Mouse (Mus musculus): Measurements from ENCODE around the gene Madd. TPM values are rescaled to one million over a fixed set of nuclear protein-coding genes. Genes with fewer than 3 reads are reported as not detected.
A peak's percentile ranks its signal among the peaks of the same experiment; 100 is the strongest.
"Not testable (repeated sequence)": the region's sequence is repeated elsewhere in the genome, so short reads cannot be mapped to it uniquely, and the experiment has no call there.

The Madd gene
- polyA plus RNA-seq, 1 experiment from 2014 or later, result 3.1 TPM

- no peak for ATAC-seq
- Histone ChIP-seq H3K9me3 (ENCODE audit: control insufficient read depth) (no peaks in the 10 kb centered on the region), H3K9ac (ENCODE audit: low read depth, low read length) (no peak overlapping the region), H3K4me1 (replicated peaks; ENCODE audit: control insufficient read depth, insufficient read depth, low read length) (0 out of 2 replicates have a peak, but pooled peaks cover 3% of the 10 kb centered on the region), H3K36me3 (ENCODE audit: control insufficient read depth, insufficient read depth) (no peaks in the 10 kb centered on the region), H3K27ac (ENCODE audit: low read depth, low read length) (no peak overlapping the region), H3K4me2 (replicated peaks; ENCODE audit: low read depth) (no peak overlapping the region), H3K27me3 (replicated peaks; ENCODE audit: control insufficient read depth, insufficient read depth, low read length) (no peaks in the 10 kb centered on the region; the same call in none of the 2 replicates), H3K4me3 (ENCODE audit: low read depth, low read length) (no peak overlapping the region)
- WGBS, result 77% methylated on average over 6 of the region's 6 CpGs
- TF ChIP-seq CTCF (IDR thresholded peaks at IDR 0.05; ENCODE audit: low read depth), result no peak
Observed at GRCm38 (mm10) chr2:91113852-91114251, 69.8 kb downstream of the Madd start.

GRCm38 (mm10) chr2:91113334-91113733 is 70.3 kb downstream of the Madd start:
- Histone ChIP-seq H3K36me3 (ENCODE audit: control insufficient read depth, insufficient read depth) (no peaks in the 10 kb centered on the region), H3K4me2 (replicated peaks; ENCODE audit: low read depth) (no peak overlapping the region), H3K4me1 (replicated peaks; ENCODE audit: control insufficient read depth, insufficient read depth, low read length) (0 out of 2 replicates have a peak, but pooled peaks cover 3% of the 10 kb centered on the region), H3K9me3 (ENCODE audit: control insufficient read depth) (no peaks in the 10 kb centered on the region), H3K9ac (ENCODE audit: low read depth, low read length) (no peak overlapping the region), H3K27me3 (replicated peaks; ENCODE audit: control insufficient read depth, insufficient read depth, low read length) (no peaks in the 10 kb centered on the region; the same call in none of the 2 replicates), H3K27ac (ENCODE audit: low read depth, low read length) (no peak overlapping the region), H3K4me3 (ENCODE audit: low read depth, low read length) (no peak overlapping the region)
- TF ChIP-seq CTCF (IDR thresholded peaks at IDR 0.05; ENCODE audit: low read depth), result no peak
- 76% methylated on average over 10 of the region's 10 CpGs for WGBS
- ATAC-seq, result no peak

GRCm38 (mm10) chr2:91112491-91112890 is 71.1 kb downstream of the Madd start:
- no peak overlapping the region for H3K4me2 ChIP-seq (replicated peaks; ENCODE audit: low read depth)
- H3K4me3 ChIP-seq (ENCODE audit: low read depth, low read length), result no peak overlapping the region
- no peak overlapping the region for H3K9ac ChIP-seq (ENCODE audit: low read depth, low read length)
- H3K27me3 ChIP-seq (replicated peaks; ENCODE audit: control insufficient read depth, insufficient read depth, low read length), result no peaks in the 10 kb centered on the region; the same call in 1 of the 2 replicates
- H3K9me3 ChIP-seq (ENCODE audit: control insufficient read depth), result no peaks in the 10 kb centered on the region
- no peaks in the 10 kb centered on the region for H3K36me3 ChIP-seq (ENCODE audit: control insufficient read depth, insufficient read depth)
- ATAC-seq, result no peak
- H3K4me1 ChIP-seq (replicated peaks; ENCODE audit: control insufficient read depth, insufficient read depth, low read length), result 0 out of 2 replicates have a peak, but pooled peaks cover 3% of the 10 kb centered on the region
- no peak overlapping the region for H3K27ac ChIP-seq (ENCODE audit: low read depth, low read length)
- WGBS, result 31% methylated on average over 4 of the region's 4 CpGs
- TF ChIP-seq CTCF (IDR thresholded peaks at IDR 0.05; ENCODE audit: low read depth), result no peak

- H3K4me1 ChIP-seq (replicated peaks; ENCODE audit: control insufficient read depth, insufficient read depth, low read length); H3K4me3 ChIP-seq (ENCODE audit: low read depth, low read length); H3K36me3 ChIP-seq (ENCODE audit: control insufficient read depth, insufficient read depth); H3K9ac ChIP-seq (ENCODE audit: low read depth, low read length); H3K4me2 ChIP-seq (replicated peaks; ENCODE audit: low read depth); H3K27ac ChIP-seq (ENCODE audit: low read depth, low read length); ATAC-seq; H3K9me3 ChIP-seq (ENCODE audit: control insufficient read depth); H3K27me3 ChIP-seq (replicated peaks; ENCODE audit: control insufficient read depth, insufficient read depth, low read length): not testable (repeated sequence)
- WGBS, result 92% methylated on average over 3 of the region's 3 CpGs
Observed at GRCm38 (mm10) chr2:91111832-91112231, 71.8 kb downstream of the Madd start.

- 0 out of 2 replicates have a peak, but pooled peaks cover 3% of the 10 kb centered on the region for H3K4me1 ChIP-seq (replicated peaks; ENCODE audit: control insufficient read depth, insufficient read depth, low read length)
- 77% methylated on average over 6 of the region's 6 CpGs for WGBS
- no peaks in the 10 kb centered on the region for H3K27me3 ChIP-seq (replicated peaks; ENCODE audit: control insufficient read depth, insufficient read depth, low read length)
- H3K9ac ChIP-seq (ENCODE audit: low read depth, low read length), result no peak overlapping the region
- H3K4me3 ChIP-seq (ENCODE audit: low read depth, low read length), result no peak overlapping the region
- H3K4me2 ChIP-seq (replicated peaks; ENCODE audit: low read depth), result no peak overlapping the region
- H3K27ac ChIP-seq (ENCODE audit: low read depth, low read length), result no peak overlapping the region
- ATAC-seq, result no peak
- H3K36me3 ChIP-seq (ENCODE audit: control insufficient read depth, insufficient read depth), result no peaks in the 10 kb centered on the region
- H3K9me3 ChIP-seq (ENCODE audit: control insufficient read depth), result no peaks in the 10 kb centered on the region
- TF ChIP-seq CTCF (IDR thresholded peaks at IDR 0.05; ENCODE audit: low read depth), result peak; percentile 24
Observed at GRCm38 (mm10) chr2:91110429-91110828, 73.2 kb downstream of the Madd start.

GRCm38 (mm10) chr2:91109807-91110385 is 73.7 kb downstream of the Madd start:
- Histone ChIP-seq H3K4me3 (ENCODE audit: low read depth, low read length) (no peak overlapping the region), H3K9ac (ENCODE audit: low read depth, low read length) (no peak overlapping the region), H3K27me3 (replicated peaks; ENCODE audit: control insufficient read depth, insufficient read depth, low read length) (no peaks in the 10 kb centered on the region), H3K36me3 (ENCODE audit: control insufficient read depth, insufficient read depth) (no peaks in the 10 kb centered on the region), H3K9me3 (ENCODE audit: control insufficient read depth) (no peaks in the 10 kb centered on the region), H3K27ac (ENCODE audit: low read depth, low read length) (no peak overlapping the region), H3K4me1 (replicated peaks; ENCODE audit: control insufficient read depth, insufficient read depth, low read length) (no peaks in the 10 kb centered on the region), H3K4me2 (replicated peaks; ENCODE audit: low read depth) (no peak overlapping the region)
- no peak for ATAC-seq
- no peak for TF ChIP-seq CTCF (IDR thresholded peaks at IDR 0.05; ENCODE audit: low read depth)
- 80% methylated on average over 5 of the region's 5 CpGs for WGBS

Data from intestine, postnatal 0 days (tissue).